Comparison of ENCODE assay signal across 19 mouse cellular contexts in the genomic region with DNA sequence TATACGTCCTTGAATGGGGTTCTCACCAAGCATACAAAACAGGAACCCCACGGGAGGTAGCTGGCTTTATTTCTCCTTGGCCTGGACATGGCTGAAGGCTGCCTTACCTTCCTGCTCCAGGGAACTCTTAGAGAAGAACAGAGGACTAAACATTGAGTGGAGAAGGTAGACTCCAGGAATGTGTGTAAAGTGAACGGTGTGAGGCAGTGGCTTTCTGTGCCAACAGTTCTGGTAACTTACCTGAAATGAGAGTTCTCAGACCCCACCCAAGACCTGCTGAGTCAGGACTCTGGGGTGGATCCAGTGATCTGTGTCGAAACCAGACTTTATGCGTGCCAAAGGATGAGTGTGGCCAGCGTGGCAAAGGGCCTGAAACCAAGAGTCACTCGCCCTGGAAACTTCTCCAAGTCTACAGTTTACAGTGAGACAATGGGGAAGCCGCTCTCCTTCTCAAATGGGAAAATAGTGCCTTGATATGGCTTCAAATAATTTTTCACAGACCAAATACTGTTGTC. TPM values are rescaled to one million over a fixed set of nuclear protein-coding genes. Genes with fewer than 3 reads are reported as not detected.
DNase-seq lines count a peak whose midpoint lies in the region; ATAC-seq and TF ChIP-seq lines count a peak whose summit lies in the region.
"Had no signal": no experiment of that assay in that cellular context is flagged by ENCODE, and none has a peak within 500 bp of the region (broad histone marks: within the 10 kb centered on the region; RNA-seq: fewer than 3 reads in every experiment).

No protein-coding gene starts in this region.

- H3K27ac ChIP-seq in kidney, embryonic 14.5 days (ENCODE audit: low read depth, low read length) = no peak overlapping the region
- peak overlapping the region; percentile 45; the same call in 1 of the 2 replicates for H3K27ac ChIP-seq in ES-E14 (ENCODE audit: insufficient read depth, low read depth, low read length, poor library complexity, severe bottlenecking)
- peak overlapping the region; percentile 79 for H3K27ac ChIP-seq in small intestine, adult 2 months (ENCODE audit: insufficient read depth, low read depth, low read length)
- H3K27ac ChIP-seq: hindbrain, embryonic 15.5 days; liver, embryonic 13.5 days; neural tube, embryonic 13.5 days had no signal

- H3K9me3 ChIP-seq in kidney, embryonic 14.5 days (ENCODE audit: control insufficient read depth, low read length) = no peaks in the 10 kb centered on the region
- no peaks in the 10 kb centered on the region for H3K9me3 ChIP-seq in ES-E14 (ENCODE audit: control insufficient read depth, insufficient read depth, low read depth, low read length)
- H3K9me3 ChIP-seq: hindbrain, embryonic 15.5 days; liver, embryonic 13.5 days; neural tube, embryonic 13.5 days had no signal

- WGBS in kidney, embryonic 14.5 days = 81% methylated on average over 8 of the region's 8 CpGs
- WGBS in small intestine, adult 2 months = 53% methylated on average over 8 of the region's 8 CpGs

- H3K36me3 ChIP-seq in kidney, embryonic 14.5 days (ENCODE audit: control insufficient read depth, insufficient read depth, low read length) = no peaks in the 10 kb centered on the region
- no peaks in the 10 kb centered on the region for H3K36me3 ChIP-seq in ES-E14 (ENCODE audit: control insufficient read depth, insufficient read depth, low read length, poor library complexity, severe bottlenecking)
- H3K36me3 ChIP-seq in small intestine, adult 2 months (ENCODE audit: control insufficient read depth, insufficient read depth, low read length) = no peaks in the 10 kb centered on the region
- H3K36me3 ChIP-seq: hindbrain, embryonic 15.5 days; liver, embryonic 13.5 days; neural tube, embryonic 13.5 days had no signal

- no peaks in the 10 kb centered on the region for H3K4me1 ChIP-seq in kidney, embryonic 14.5 days (ENCODE audit: control insufficient read depth, insufficient read depth, low read length)
- peaks cover 2 to 27% of the 10 kb centered on the region in 2 experiments; a peak in 3 of 4 replicates for H3K4me1 ChIP-seq in ES-E14 (ENCODE audit: control insufficient read depth in 2 of 2, insufficient read depth in 2 of 2, low read length in 2 of 2, poor library complexity in 1 of 2)
- peaks cover 11% of the 10 kb centered on the region; the same call in 1 of the 2 replicates for H3K4me1 ChIP-seq in small intestine, adult 2 months (ENCODE audit: control insufficient read depth, insufficient read depth, insufficient read length, low read length)
- H3K4me1 ChIP-seq: liver, embryonic 13.5 days had no signal

- ATAC-seq in kidney, embryonic 14.5 days (ENCODE audit: low FRiP score, low TSS enrichment) = no peak
- ATAC-seq: forebrain, embryonic 16.5 days; midbrain, embryonic 16.5 days had no signal

- no peak overlapping the region for H3K9ac ChIP-seq in kidney, embryonic 14.5 days (ENCODE audit: low read depth, low read length)
- H3K9ac ChIP-seq in ES-E14 (ENCODE audit: insufficient read depth, low read depth, low read length, poor library complexity, severe bottlenecking) = no peak overlapping the region
- H3K9ac ChIP-seq: hindbrain, embryonic 15.5 days; liver, embryonic 13.5 days; neural tube, embryonic 13.5 days had no signal

- no peak for TF ChIP-seq POLR2A in small intestine, adult 2 months (IDR thresholded peaks at IDR 0.05; ENCODE audit: low read depth, low read length)

- no peak for TF ChIP-seq CTCF in small intestine, adult 2 months (IDR thresholded peaks at IDR 0.05; ENCODE audit: extremely low read depth, insufficient read length, insufficient replicate concordance, low read depth, low read length)

- no peak overlapping the region for H3K4me2 ChIP-seq in kidney, embryonic 14.5 days (replicated peaks; ENCODE audit: low read depth, low read length)
- H3K4me2 ChIP-seq: hindbrain, embryonic 15.5 days; liver, embryonic 13.5 days; neural tube, embryonic 13.5 days had no signal

- in situ Hi-C loops in ES-E14 (cut with MboI; ENCODE audit: low sequenced_read_pairs in 2 of 2, unreplicated experiment in 2 of 2) = no loop called here

- DNase-seq in kidney, postnatal 36 days = peak; percentile 20 to 32
- DNase-seq in ES-E14 (ENCODE audit: low read depth, low spot score) = no peak
- DNase-seq in adrenal gland, postnatal 10 days = peak; percentile 67
- no peak for DNase-seq in layer of hippocampus, adult 11-12 months (ENCODE audit: low spot score)
- no peak for DNase-seq in heart, adult 18-20 months
- DNase-seq: cerebellum, postnatal 36 days; heart, postnatal 10 days; liver, embryonic 13.5 days; lung, postnatal 4 days; thymus, adult 18-20 months had no signal

- no peak overlapping the region for H3K4me3 ChIP-seq in kidney, embryonic 14.5 days (ENCODE audit: low read length)
- H3K4me3 ChIP-seq in ES-E14 (ENCODE audit: insufficient read depth in 1 of 2, low read depth in 1 of 2, low read length in 2 of 2, poor library complexity in 1 of 2, severe bottlenecking in 1 of 2) = no peak overlapping the region
- H3K4me3 ChIP-seq in small intestine, adult 2 months (ENCODE audit: low read depth, low read length) = no peak overlapping the region
- H3K4me3 ChIP-seq: hindbrain, embryonic 15.5 days; liver, embryonic 13.5 days; neural tube, embryonic 13.5 days had no signal

- H3K27me3 ChIP-seq in kidney, embryonic 14.5 days (ENCODE audit: control insufficient read depth, insufficient read depth, low read length) = no peaks in the 10 kb centered on the region
- no peaks in the 10 kb centered on the region for H3K27me3 ChIP-seq in small intestine, adult 2 months (ENCODE audit: control insufficient read depth, insufficient read depth, low read length)
- H3K27me3 ChIP-seq: hindbrain, embryonic 15.5 days; liver, embryonic 13.5 days; neural tube, embryonic 13.5 days had no signal

TF ChIP-seq in ES-E14, 5 proteins besides CTCF, POLR2A, EP300 and RAD21:
- no peak for TF ChIP-seq ZNF384 (IDR thresholded peaks at IDR 0.05; ENCODE audit: low read depth, low read length)
- TF ChIP-seq ZC3H11A (IDR thresholded peaks at IDR 0.05; ENCODE audit: borderline replicate concordance, low read depth, low read length) = no peak
- TF ChIP-seq HCFC1 (IDR thresholded peaks at IDR 0.05; ENCODE audit: borderline replicate concordance, insufficient read depth, low read length) = no peak
- TF ChIP-seq CHD2 (IDR thresholded peaks at IDR 0.05; ENCODE audit: low read depth, low read length) = no peak
- no peak for TF ChIP-seq MAFK (IDR thresholded peaks at IDR 0.05; ENCODE audit: insufficient read depth, low read depth, low read length)
TF ChIP-seq in ES-E14: peak in this region for 0.

RNA-seq across cellular contexts. Expression of a gene that starts 19.6 kb away (rescaled TPM):
- polyA plus RNA-seq in kidney, embryonic 14.5 days (2014; fragmentation: Nextera tagmentation; extraction: Ambion mirVana) = 0.38 and 0.60 TPM in 2 replicates
- total RNA-seq in ES-E14 (2012; rRNA removed) = 0.31 and 0.53 TPM in 2 replicates
- 1 to 10 TPM; 2.7 to 5.8 TPM for total RNA-seq in adrenal gland, postnatal 10 days (2021)
- 1.5 and 2.0 TPM in 2 replicates for polyA plus RNA-seq in small intestine, adult 2 months (2012; rRNA removed)
- 1 to 10 TPM; 1.7 to 1.9 TPM for total RNA-seq in heart, adult 18-20 months (2021)

RNA-seq across cellular contexts. Expression of a gene that starts 53.0 kb away (rescaled TPM):
- polyA plus RNA-seq in kidney, embryonic 14.5 days (2014; fragmentation: Nextera tagmentation; extraction: Ambion mirVana) = not detected in 2 replicates
- not detected in 2 replicates for total RNA-seq in ES-E14 (2012; rRNA removed)
- under 1 TPM; 0.45 to 0.90 TPM for total RNA-seq in adrenal gland, postnatal 10 days (2021)
- polyA plus RNA-seq in small intestine, adult 2 months (2012; rRNA removed) = 0.04 TPM in 1 of 2 replicates, not detected in the other
- not detected for total RNA-seq in heart, adult 18-20 months (2021)
- total RNA-seq: left cerebral cortex, postnatal 14 days had no signal
- polyA plus RNA-seq: hindbrain, embryonic 15.5 days; large intestine, adult 2 months; midbrain, embryonic 16.5 days; neural tube, embryonic 13.5 days; spleen, adult 2 months had no signal

Comparison
In these comparisons a context has a peak if more than half of its experiments do, and no peak if none do; other contexts are left out.
1. DNase-seq: peak in kidney, postnatal 36 days (2 of 2) and adrenal gland, postnatal 10 days (single experiment); none in ES-E14 (single experiment), layer of hippocampus, adult 11-12 months (single experiment) and heart, adult 18-20 months (0 of 2).